Mouse (Mus musculus) cerebellum, postnatal 25 days (tissue): ENCODE results near the gene Plscr5.
A peak's percentile ranks its signal among the peaks of the same experiment; 100 is the strongest.
"Not testable (repeated sequence)": the region's sequence is repeated elsewhere in the genome, so short reads cannot be mapped to it uniquely, and the experiment has no call there.

ENCODE experiments used
- DNase-seq, 2 experiments: peaks; one replicate each; pipeline ENCODE4 v3.0.0; 2021; ENCODE audit warnings: mixed read lengths in 2 of 2

The Plscr5 gene

GRCm38 (mm10) chr9:92192636-92193035, at the start of gene Plscr5:
Plscr5 (plus strand) TSS chr9:92192936.
- DNase-seq: not testable (repeated sequence)

- DNase-seq: peak in 1 of 2 experiments; percentile 49
Observed at GRCm38 (mm10) chr9:92147555-92148248, 45.0 kb upstream of the Plscr5 start.

- DNase-seq: no peak
Observed at GRCm38 (mm10) chr9:92162213-92162612, 30.5 kb upstream of the Plscr5 start.

- DNase-seq: no peak
Observed at GRCm38 (mm10) chr9:92173318-92173985, 19.3 kb upstream of the Plscr5 start.

- peak in 1 of 2 experiments; percentile 23 for DNase-seq
Observed at GRCm38 (mm10) chr9:92174176-92175075, 18.3 kb upstream of the Plscr5 start.

- DNase-seq: no peak
Observed at GRCm38 (mm10) chr9:92178861-92179469, 13.8 kb upstream of the Plscr5 start.

GRCm38 (mm10) chr9:92191295-92191694, 1.4 kb upstream of the Plscr5 start:
- DNase-seq: no peak

GRCm38 (mm10) chr9:92198408-92198807, 5.7 kb downstream of the Plscr5 start:
- DNase-seq: peak; percentile 30 to 50

GRCm38 (mm10) chr9:92199564-92199963, 6.8 kb downstream of the Plscr5 start:
- DNase-seq: no peak

GRCm38 (mm10) chr9:92204397-92204796, 11.7 kb downstream of the Plscr5 start:
- DNase-seq: no peak

- DNase-seq: peak; percentile 44 to 82
Observed at GRCm38 (mm10) chr9:92207307-92207706, 14.6 kb downstream of the Plscr5 start.

GRCm38 (mm10) chr9:92207757-92208156, 15.0 kb downstream of the Plscr5 start:
- peak; percentile 9 to 13 for DNase-seq

- DNase-seq: no peak
Observed at GRCm38 (mm10) chr9:92209850-92210249, 17.1 kb downstream of the Plscr5 start.

- no peak for DNase-seq
Observed at GRCm38 (mm10) chr9:92210386-92210967, 17.7 kb downstream of the Plscr5 start.

- no peak for DNase-seq
Observed at GRCm38 (mm10) chr9:92211048-92211447, 18.3 kb downstream of the Plscr5 start.

GRCm38 (mm10) chr9:92217484-92217883, 24.7 kb downstream of the Plscr5 start:
- no peak for DNase-seq

- no peak for DNase-seq
Observed at GRCm38 (mm10) chr9:92217896-92218295, 25.2 kb downstream of the Plscr5 start.

- no peak for DNase-seq
Observed at GRCm38 (mm10) chr9:92220151-92220550, 27.4 kb downstream of the Plscr5 start.

GRCm38 (mm10) chr9:92221480-92221879, 28.7 kb downstream of the Plscr5 start:
- DNase-seq: no peak

- no peak for DNase-seq
Observed at GRCm38 (mm10) chr9:92224598-92225231, 32.0 kb downstream of the Plscr5 start.

- DNase-seq: no peak
Observed at GRCm38 (mm10) chr9:92226127-92226655, 33.5 kb downstream of the Plscr5 start.

GRCm38 (mm10) chr9:92226795-92227194, 34.1 kb downstream of the Plscr5 start:
- no peak for DNase-seq
